Mouse (Mus musculus) erythroid progenitor cell, adult 5-6 weeks (primary cell): ENCODE measurements around the gene Cpeb2. TPM values are rescaled to one million over a fixed set of nuclear protein-coding genes. Genes with fewer than 3 reads are reported as not detected.

ENCODE experiments used
- ATAC-seq: replicated peaks from 2 replicates; pipeline ENCODE4 v1.8.0; 2016; ENCODE audit warnings: moderate number of reproducible peaks, mild to moderate bottlenecking, moderate TSS enrichment, inconsistent platforms; ENCODE audit not compliant: poor library complexity, low FRiP score, severe bottlenecking
- total RNA-seq, 2 experiments: library from RNA; stranded (forward) in 1 of 2; stranded (reverse) in 1 of 2; fragments of 150-400 nt in 1 of 2; fragments of 186-747, 209-891 nt in 1 of 2; gene quantifications; 2 replicates each; pipeline versions ENCODE4 v1.2.3 to v1.2.4; 2015 to 2017; ENCODE audit warnings: low replicate concordance in 2 of 2

The Cpeb2 gene
- total RNA-seq, 2 experiments from 2014 or later: under 0.01 TPM; not detected in 1

DNA sequence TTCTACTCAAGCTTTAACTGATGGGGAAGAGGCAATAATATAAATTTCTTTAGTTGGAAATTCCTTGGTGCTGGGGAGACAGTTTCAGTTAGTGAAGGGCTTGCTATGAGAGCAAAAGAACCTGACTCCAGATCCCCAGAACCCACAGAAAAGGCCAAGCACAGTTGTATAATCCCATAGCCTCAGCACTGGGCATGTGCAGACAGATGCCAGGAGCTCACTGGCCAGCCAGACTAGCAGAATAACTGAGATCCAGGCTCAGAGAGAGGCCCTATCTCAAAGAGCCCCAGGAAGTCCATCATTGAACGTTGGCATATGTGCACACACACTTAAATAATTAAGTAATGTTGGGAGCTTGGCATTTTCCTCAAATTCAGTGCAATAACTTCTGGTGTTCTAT lies 70.5 kb downstream of the Cpeb2 start:
- ATAC-seq: no peak

DNA sequence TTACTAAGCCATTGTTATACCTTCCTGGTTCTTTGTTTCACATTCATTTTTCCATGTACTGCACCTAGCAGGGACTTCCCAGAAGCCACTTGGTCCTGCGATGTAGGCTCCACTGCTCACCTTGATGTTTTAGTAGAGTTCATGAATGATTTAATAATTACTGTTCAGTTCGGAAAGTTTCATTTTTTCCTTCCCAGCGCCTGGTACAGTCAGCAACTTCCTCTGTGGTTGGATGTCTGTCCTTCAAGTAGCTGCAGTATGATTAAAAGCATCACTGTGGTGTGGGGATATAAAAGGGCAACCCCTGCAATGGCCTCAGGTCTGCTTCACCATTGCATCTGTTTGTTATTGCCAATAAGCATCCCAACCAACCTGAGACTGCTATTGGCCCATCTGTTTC lies 72.5 kb downstream of the Cpeb2 start:
- no peak for ATAC-seq

DNA sequence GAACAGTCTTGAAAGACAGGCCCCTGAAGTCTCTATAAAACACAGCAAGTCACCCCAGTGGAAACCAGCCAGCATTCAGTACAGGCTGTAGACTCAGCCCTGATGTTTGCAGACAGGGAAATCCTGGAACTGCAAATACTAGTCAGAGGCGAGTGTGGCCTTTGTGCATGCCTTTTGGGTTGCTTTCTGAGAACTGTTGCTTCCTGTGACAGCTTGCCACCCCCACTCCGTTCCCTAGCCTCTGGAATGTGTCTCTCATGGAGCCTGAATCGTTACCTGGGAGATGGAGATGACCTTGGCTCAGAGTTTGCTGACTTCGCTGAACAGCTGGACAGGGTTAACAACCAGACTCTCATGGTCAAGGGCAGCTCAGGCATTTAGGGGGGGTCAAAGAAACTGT lies 77.0 kb downstream of the Cpeb2 start:
- ATAC-seq: no peak

DNA sequence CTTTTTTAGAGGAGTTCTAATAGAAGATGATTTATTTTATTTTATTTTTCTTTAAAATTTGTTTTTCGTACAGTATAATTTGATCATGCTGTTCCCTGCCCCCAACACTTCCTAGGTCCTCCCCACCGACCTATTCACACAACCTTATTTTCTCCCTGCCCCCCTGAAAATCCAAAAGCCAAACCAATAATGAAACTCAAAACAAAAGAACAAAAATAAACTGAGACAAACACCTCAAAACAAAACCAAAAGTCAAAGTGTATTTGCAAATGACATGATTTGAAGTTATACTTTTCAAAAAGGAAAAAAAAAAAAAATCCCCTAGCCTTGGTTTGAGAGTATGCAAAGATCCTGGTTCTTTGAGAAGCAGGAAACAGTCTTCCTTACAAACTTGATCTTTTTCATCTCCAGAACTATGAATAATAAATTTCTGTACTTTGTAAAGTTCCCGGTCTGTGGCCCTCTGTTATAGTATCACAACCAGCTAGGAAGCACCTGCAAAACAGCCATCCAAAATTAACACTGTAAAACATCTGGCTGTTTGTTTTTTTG lies 91.4 kb downstream of the Cpeb2 start:
- ATAC-seq: no peak

DNA sequence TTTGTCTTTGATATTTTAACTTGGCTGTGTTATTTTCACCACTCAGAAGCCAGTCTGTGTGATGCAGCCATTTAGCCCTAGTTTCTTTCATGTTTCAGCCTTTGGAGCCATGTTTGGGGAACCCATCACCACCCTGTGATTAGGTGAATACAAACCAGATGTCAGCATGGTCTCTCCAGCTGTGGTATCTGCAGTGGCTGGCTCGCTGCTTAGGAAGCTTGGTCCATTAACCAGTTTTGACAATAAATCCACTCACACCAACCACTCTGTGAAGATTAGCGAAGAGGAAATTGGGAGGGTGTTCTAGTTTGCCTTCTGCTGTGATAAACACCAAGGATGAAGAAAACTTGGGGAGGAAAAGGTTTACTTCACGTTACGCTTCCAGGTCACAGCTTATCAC lies 92.6 kb downstream of the Cpeb2 start:
- ATAC-seq: no peak

DNA sequence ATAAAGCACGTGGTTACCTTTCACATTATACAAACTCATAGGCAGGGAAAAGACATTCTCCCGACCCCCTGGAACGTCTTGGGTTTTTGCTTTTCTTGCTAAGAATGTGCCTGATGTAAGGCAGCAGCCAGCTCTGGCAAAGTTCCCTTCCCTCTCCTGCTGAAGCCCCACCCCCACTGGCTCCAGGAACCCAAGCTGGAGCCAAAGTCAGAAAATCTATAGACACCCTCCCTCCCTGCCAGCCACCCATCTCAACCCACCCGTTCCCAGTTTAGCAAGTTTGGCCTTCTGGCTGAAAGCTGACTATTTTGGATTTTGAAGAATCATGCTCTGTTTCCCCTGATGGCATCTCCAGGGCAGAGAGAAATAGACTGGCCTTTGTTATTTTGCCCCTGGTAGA lies 95.6 kb downstream of the Cpeb2 start:
- ATAC-seq: no peak

DNA sequence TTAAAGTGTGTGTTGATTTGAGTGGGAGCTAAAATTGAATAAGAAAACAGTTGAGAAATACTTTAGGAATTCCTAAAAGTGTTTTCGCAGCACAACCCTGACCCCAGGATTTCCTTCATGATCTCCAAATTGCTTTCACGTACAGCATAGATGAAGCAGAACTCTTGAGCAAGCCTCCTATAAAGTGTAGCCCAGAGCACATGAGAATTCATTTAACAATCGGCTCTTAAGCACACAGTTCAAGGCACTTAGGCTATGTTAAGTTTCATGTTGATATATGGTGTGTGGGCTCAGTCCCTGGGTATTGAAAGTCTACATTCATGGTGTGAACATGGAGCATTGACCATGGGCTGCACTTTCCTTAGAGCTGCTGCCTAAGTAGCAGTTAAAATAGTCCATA lies 97.3 kb downstream of the Cpeb2 start:
- ATAC-seq: no peak

DNA sequence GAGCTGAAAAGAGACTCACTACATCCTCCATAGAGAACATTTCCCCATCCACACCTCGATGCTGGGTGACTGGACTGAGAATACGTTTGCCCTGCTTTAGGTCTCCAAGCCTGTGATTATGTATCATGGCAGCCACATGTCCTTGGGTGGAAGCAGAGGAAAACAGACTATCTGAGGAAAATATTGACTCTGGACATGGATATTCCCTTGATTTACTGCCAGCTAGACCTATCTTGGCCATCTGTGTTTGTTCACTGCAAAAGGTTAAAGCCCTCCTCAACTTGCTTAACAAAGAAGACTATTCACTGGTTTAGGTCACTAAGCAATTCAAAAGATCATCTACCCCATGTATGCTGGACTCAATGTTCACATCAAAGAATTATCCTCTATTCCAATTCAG lies 101.5 kb downstream of the Cpeb2 start:
- no peak for ATAC-seq

DNA sequence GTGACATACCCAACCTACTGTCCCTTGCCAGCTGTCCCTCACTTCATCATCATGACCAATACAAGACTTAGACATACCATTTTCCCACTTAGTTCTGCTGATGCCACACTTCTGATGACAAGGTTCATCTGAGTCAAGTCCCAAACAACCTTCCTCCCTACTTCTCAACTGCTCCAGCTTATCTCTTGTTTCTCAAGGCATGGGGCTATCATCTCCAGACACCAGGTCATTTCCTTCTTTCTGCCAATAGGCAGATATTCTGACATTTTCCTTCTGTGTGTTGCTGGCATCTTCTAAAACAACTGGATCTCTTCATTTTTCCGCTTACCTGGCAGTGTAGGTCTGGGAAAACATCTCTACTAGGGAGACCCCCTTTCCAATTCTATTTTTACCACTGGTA lies 104.2 kb downstream of the Cpeb2 start:
- no peak for ATAC-seq

DNA sequence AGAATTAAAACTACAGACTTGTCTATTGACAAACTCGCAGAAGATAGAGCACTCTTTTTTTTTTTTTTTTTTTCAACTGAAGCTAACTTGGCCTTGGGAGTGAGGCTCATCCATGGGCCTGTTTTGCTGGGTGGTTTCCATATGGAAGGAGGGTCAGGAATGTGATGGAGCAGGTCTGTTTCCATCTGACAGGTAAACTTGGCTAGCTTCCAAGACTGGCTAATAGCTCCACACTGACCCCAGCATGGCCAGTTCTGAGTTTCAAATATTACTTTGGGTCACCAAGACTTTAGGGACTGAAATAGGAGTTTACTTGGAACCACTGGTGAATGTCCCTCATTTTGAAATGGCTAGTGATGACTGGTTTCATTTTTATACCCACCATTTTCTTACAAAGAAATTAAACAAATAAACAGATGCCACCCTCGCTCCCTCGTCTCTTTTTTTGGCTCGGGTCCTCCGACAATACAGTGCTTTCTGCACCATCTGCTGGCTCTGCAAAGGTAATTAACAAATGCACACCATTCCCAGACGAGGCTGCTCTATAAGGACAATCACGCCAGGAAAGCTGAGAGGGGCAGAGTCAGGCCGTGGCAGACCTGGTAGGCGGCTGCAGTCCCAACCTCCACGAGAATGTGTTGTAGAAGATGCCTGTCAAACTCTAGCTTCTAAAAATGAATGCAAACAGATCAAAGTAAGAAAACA lies 106.0 kb downstream of the Cpeb2 start:
- ATAC-seq: no peak
